Mouse (Mus musculus) retina, postnatal 7 days (tissue): ENCODE measurements around the gene Nop2.

ENCODE experiments used
- DNase-seq: peaks from one replicate; pipeline ENCODE4 v3.0.0-alpha.2; 2012; ENCODE audit warnings: low read depth, low spot score

Nop2 gene

GRCm38 (mm10) chr6:125131302-125132156, at the start of gene Nop2:
Gene Nop2 (plus strand): TSS chr6:125131909.
- peak; percentile 91 for DNase-seq

GRCm38 (mm10) chr6:125082801-125083386, 48.8 kb upstream of the Nop2 start:
- no peak for DNase-seq

GRCm38 (mm10) chr6:125084424-125084823, 47.3 kb upstream of the Nop2 start:
- peak; percentile 44 for DNase-seq

GRCm38 (mm10) chr6:125087937-125088336, 43.8 kb upstream of the Nop2 start:
- no peak for DNase-seq

GRCm38 (mm10) chr6:125088561-125089321, 43.0 kb upstream of the Nop2 start:
- DNase-seq, result peak; percentile 78

- DNase-seq, result no peak
Observed at GRCm38 (mm10) chr6:125089521-125090321, 42.0 kb upstream of the Nop2 start.

GRCm38 (mm10) chr6:125090341-125091085, 41.2 kb upstream of the Nop2 start:
- no peak for DNase-seq

- no peak for DNase-seq
Observed at GRCm38 (mm10) chr6:125092372-125092771, 39.3 kb upstream of the Nop2 start.

- DNase-seq, result no peak
Observed at GRCm38 (mm10) chr6:125094843-125095242, 36.9 kb upstream of the Nop2 start.

- peak; percentile 75 for DNase-seq
Observed at GRCm38 (mm10) chr6:125095391-125096278, 36.1 kb upstream of the Nop2 start, which contains the start of gene Chd4. Gene Chd4 (plus strand): TSS chr6:125095981.

GRCm38 (mm10) chr6:125096279-125096596, 35.5 kb upstream of the Nop2 start:
- DNase-seq, result no peak

GRCm38 (mm10) chr6:125096597-125097345, 34.9 kb upstream of the Nop2 start:
- DNase-seq, result peak; percentile 49

GRCm38 (mm10) chr6:125097346-125097689, 34.4 kb upstream of the Nop2 start:
- DNase-seq, result no peak

- no peak for DNase-seq
Observed at GRCm38 (mm10) chr6:125097951-125098350, 33.8 kb upstream of the Nop2 start.

- no peak for DNase-seq
Observed at GRCm38 (mm10) chr6:125098513-125098912, 33.2 kb upstream of the Nop2 start.

- DNase-seq, result peak; percentile 41
Observed at GRCm38 (mm10) chr6:125099421-125099971, 32.2 kb upstream of the Nop2 start.

- DNase-seq, result no peak
Observed at GRCm38 (mm10) chr6:125101444-125101843, 30.3 kb upstream of the Nop2 start.

- DNase-seq, result no peak
Observed at GRCm38 (mm10) chr6:125104223-125104622, 27.5 kb upstream of the Nop2 start.

- no peak for DNase-seq
Observed at GRCm38 (mm10) chr6:125107705-125108104, 24.0 kb upstream of the Nop2 start.
